Mouse (Mus musculus): ENCODE results near the gene Txlnb. TPM values are rescaled to one million over a fixed set of nuclear protein-coding genes. Genes with fewer than 3 reads are reported as not detected.

Txlnb gene
- polyA plus RNA-seq (2014; fragmentation: Nextera tagmentation; extraction: Ambion mirVana) = 1.8 and 1.9 TPM in 2 replicates

DNA sequence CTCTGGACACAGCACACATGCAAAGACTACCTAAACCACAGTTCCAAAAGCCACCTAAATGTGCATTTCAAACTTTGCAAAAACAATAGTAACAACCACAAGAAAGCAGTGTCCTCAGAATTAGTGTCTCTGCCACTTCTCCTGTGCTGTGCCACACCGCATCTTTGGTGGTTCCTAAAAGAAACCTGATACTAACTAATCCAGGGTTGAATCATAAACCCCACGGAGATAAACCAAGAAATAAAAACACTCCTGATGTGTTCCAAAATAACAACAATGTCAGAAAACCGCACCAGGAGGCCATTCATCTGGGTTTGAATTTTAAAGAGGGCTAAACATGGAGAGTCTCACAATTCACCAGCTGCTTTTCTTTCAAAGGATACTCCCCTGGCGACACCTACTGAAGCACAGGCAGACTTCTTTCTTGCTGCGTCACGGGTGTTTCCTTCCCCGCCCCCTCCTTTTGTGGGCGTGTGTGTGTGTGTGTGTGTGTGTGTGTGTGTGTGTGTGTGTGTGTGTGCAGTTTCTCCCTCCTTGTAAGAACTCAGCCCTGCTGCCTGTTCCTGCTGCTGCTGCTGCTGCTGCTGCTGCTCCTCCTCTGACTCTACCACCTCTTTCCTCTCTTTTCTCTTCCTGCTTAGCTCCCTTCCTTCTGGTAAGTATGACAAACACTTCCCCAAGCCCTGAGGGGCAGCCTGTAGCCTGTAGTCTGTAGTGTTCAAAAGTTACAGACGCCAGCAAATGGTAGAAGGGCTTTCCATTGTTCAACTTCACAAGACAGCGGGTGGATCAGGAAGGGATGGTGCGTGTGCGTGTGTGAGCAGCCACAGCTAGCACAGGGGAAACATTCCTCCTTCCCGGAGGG lies at the start of gene Txlnb:
Gene Txlnb, plus strand, starts transcription at position 460 of the 865 bp plus-strand sequence.
- Histone ChIP-seq H3K9me3 (replicated peaks; ENCODE audit: control insufficient read depth, low read length) (no peaks in the 10 kb centered on the region), H3K27ac (replicated peaks; ENCODE audit: low read depth, low read length) (peak within 1 kb of the TSS; percentile 67), H3K4me3 (ENCODE audit: low read depth, low read length) (peak within 1 kb of the TSS; percentile 21; the same call in 1 of the 2 replicates), H3K36me3 (replicated peaks; ENCODE audit: control insufficient read depth, insufficient read depth, low read depth, low read length) (no peaks in the 10 kb centered on the region), H3K27me3 (ENCODE audit: control insufficient read depth, insufficient read depth, low read length) (no peaks in the 10 kb centered on the region), H3K4me2 (ENCODE audit: low read depth, low read length) (peak within 1 kb of the TSS; percentile 21), H3K4me1 (ENCODE audit: control insufficient read depth, insufficient read depth, low read length) (no peaks in the 10 kb centered on the region), H3K9ac (replicated peaks; ENCODE audit: low read length) (peak within 1 kb of the TSS; percentile 55)
- DNase-seq (ENCODE audit: low spot score) (peak; percentile 71), ATAC-seq (replicated peaks; ENCODE audit: insufficient number of reproducible peaks, low FRiP score, low TSS enrichment, low read depth) (peak; percentile 85)
- 11% methylated on average over 13 of the region's 13 CpGs for WGBS

DNA sequence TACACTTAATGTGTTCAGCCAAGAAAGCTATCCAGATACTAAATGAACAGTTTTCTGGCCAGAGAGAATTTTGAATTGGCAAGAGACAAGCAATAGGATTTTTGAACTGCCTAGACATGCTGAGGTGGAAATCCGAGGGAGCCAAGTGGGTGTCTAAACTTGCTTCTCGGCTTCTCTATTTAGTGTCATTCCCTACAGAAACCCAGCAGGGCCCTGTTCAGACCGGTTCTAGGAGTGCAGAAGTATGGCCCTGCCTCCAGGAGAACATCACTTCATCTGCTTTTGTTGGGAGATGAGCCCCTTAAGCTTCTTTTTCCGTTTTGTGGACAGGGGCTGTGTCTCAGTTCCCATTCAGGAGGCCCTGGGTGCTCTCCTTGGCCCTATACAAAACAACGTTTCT lies 43.5 kb upstream of the Txlnb start:
- Histone ChIP-seq H3K27ac (replicated peaks; ENCODE audit: low read depth, low read length) (no peak overlapping the region), H3K36me3 (replicated peaks; ENCODE audit: control insufficient read depth, insufficient read depth, low read depth, low read length) (no peaks in the 10 kb centered on the region), H3K9ac (replicated peaks; ENCODE audit: low read length) (no peak overlapping the region), H3K27me3 (ENCODE audit: control insufficient read depth, insufficient read depth, low read length) (no peaks in the 10 kb centered on the region), H3K4me1 (ENCODE audit: control insufficient read depth, insufficient read depth, low read length) (no peaks in the 10 kb centered on the region), H3K4me2 (ENCODE audit: low read depth, low read length) (no peak overlapping the region), H3K4me3 (ENCODE audit: low read depth, low read length) (no peak overlapping the region), H3K9me3 (replicated peaks; ENCODE audit: control insufficient read depth, low read length) (no peaks in the 10 kb centered on the region)
- WGBS = 78% methylated on average over 5 of the region's 5 CpGs
- ATAC-seq (replicated peaks; ENCODE audit: insufficient number of reproducible peaks, low FRiP score, low TSS enrichment, low read depth) (no peak), DNase-seq (ENCODE audit: low spot score) (no peak)

DNA sequence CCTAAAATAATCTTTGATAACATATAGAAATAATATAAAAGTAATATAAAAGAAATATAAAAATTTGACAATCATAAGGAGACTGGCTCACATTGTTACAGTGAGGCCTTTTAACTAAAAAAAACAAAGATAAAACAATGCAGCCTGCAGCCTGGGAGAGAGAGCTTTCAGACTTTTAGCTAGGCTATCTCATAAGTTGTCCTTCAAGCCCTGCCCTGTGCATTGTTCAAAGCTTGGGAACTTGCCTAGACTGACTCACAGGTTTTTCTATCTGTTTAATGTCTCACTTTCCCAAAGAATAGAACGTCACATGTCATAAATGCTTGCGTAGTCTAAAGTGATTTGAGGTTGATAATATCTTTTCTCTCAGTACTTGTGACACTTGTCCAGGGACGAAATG lies 36.3 kb upstream of the Txlnb start:
- no peaks in the 10 kb centered on the region for H3K27me3 ChIP-seq (ENCODE audit: control insufficient read depth, insufficient read depth, low read length)
- H3K9ac ChIP-seq (replicated peaks; ENCODE audit: low read length) = no peak overlapping the region
- H3K27ac ChIP-seq (replicated peaks; ENCODE audit: low read depth, low read length) = no peak overlapping the region
- H3K36me3 ChIP-seq (replicated peaks; ENCODE audit: control insufficient read depth, insufficient read depth, low read depth, low read length) = no peaks in the 10 kb centered on the region
- DNase-seq (ENCODE audit: low spot score) = no peak
- H3K4me3 ChIP-seq (ENCODE audit: low read depth, low read length) = no peak overlapping the region
- H3K4me2 ChIP-seq (ENCODE audit: low read depth, low read length) = no peak overlapping the region
- 92% methylated on average over 3 of the region's 3 CpGs for WGBS
- ATAC-seq (replicated peaks; ENCODE audit: insufficient number of reproducible peaks, low FRiP score, low TSS enrichment, low read depth) = no peak
- H3K4me1 ChIP-seq (ENCODE audit: control insufficient read depth, insufficient read depth, low read length) = no peaks in the 10 kb centered on the region
- no peaks in the 10 kb centered on the region for H3K9me3 ChIP-seq (replicated peaks; ENCODE audit: control insufficient read depth, low read length)

DNA sequence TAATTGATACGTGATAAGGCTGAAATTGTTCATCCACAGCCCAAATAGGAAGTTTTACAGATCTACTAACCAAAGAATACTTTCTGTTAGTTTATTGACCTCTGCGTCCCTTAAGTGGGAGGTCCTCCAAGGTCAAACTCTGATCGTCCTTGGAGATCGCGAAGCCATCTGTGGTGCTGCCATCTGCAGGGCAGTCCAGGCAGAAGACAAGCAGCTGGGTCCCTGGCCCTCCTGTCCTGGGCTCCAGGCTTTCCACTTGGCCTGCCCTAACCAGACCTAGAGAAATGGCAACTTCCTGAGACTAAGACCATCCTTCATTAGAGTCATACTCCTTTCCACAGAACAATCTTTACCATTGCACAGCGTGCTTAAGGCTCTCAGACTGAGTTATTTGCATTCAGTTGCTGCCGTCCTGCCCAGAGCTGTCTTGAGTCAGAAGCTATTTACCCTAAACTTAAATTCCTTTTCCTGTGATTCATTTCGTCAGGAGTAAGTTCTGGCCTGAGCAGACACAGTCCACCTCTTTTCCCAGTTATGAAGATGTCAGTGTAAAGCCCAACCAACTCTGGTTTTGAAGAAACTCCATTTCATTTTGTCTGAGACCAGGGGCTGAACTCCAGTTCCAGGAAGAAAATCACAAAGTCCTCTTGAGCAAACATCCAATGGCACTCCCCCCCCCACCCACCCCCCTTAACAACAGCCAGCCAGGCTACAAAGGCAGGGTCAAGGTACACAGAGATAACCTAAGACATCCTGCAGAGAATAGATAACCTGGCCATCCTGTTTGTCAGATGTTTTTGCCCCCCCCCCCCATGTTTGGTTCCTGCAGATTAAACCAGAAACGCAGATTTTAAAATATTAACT lies 35.0 kb upstream of the Txlnb start:
- no peaks in the 10 kb centered on the region for H3K9me3 ChIP-seq (replicated peaks; ENCODE audit: control insufficient read depth, low read length)
- H3K4me3 ChIP-seq (ENCODE audit: low read depth, low read length) = no peak overlapping the region
- no peaks in the 10 kb centered on the region for H3K36me3 ChIP-seq (replicated peaks; ENCODE audit: control insufficient read depth, insufficient read depth, low read depth, low read length)
- ATAC-seq (replicated peaks; ENCODE audit: insufficient number of reproducible peaks, low FRiP score, low TSS enrichment, low read depth) (no peak), DNase-seq (ENCODE audit: low spot score) (no peak)
- H3K4me2 ChIP-seq (ENCODE audit: low read depth, low read length) = no peak overlapping the region
- no peak overlapping the region for H3K9ac ChIP-seq (replicated peaks; ENCODE audit: low read length)
- WGBS = 73% methylated on average over 9 of the region's 9 CpGs
- no peak overlapping the region for H3K27ac ChIP-seq (replicated peaks; ENCODE audit: low read depth, low read length)
- H3K27me3 ChIP-seq (ENCODE audit: control insufficient read depth, insufficient read depth, low read length) = no peaks in the 10 kb centered on the region
- no peaks in the 10 kb centered on the region for H3K4me1 ChIP-seq (ENCODE audit: control insufficient read depth, insufficient read depth, low read length)

DNA sequence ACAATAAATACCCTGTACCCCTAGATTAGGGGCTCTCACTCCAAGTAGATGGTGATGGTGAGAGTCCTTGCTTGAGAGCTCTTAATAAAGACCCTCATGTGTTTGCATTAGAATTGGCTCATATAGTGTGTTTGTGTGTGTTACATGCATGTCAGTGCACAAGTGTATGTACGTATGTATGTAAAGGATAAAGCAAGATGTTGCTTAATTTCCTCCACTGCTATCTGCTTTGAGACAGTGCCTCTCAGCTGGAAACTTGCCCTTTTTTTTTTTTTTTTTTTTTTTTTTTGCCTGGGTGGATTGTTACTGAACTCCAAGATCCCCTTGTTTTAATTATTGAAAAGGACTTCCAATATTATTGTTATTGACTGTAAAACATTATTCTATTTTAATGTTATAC lies 34.4 kb upstream of the Txlnb start:
- Histone ChIP-seq H3K4me2 (ENCODE audit: low read depth, low read length) (no peak overlapping the region), H3K27ac (replicated peaks; ENCODE audit: low read depth, low read length) (no peak overlapping the region), H3K9ac (replicated peaks; ENCODE audit: low read length) (no peak overlapping the region), H3K27me3 (ENCODE audit: control insufficient read depth, insufficient read depth, low read length) (no peaks in the 10 kb centered on the region), H3K9me3 (replicated peaks; ENCODE audit: control insufficient read depth, low read length) (no peaks in the 10 kb centered on the region), H3K4me3 (ENCODE audit: low read depth, low read length) (no peak overlapping the region), H3K36me3 (replicated peaks; ENCODE audit: control insufficient read depth, insufficient read depth, low read depth, low read length) (no peaks in the 10 kb centered on the region), H3K4me1 (ENCODE audit: control insufficient read depth, insufficient read depth, low read length) (no peaks in the 10 kb centered on the region)
- no peak for ATAC-seq (replicated peaks; ENCODE audit: insufficient number of reproducible peaks, low FRiP score, low TSS enrichment, low read depth)
- WGBS = 91% methylated on average over 1 of the region's 1 CpGs
- no peak for DNase-seq (ENCODE audit: low spot score)

DNA sequence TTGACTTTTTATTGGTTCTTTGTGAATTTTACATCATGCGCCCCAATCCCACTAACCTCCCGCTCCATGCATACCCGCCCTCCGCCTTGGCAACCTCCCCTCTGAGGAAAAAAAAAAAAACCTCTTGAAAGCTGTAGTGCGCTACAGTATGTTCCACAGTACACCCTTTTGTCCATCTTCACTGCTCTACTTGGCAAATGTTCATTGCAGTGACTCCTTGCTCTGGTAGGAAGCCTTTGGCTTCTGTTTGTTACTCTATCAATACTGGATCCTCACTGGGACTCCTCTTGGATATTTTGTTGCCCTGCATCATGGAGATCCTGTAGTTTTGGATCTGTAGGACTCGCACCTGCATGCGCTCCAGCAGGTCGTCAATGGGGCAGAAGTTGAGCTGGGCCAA lies 33.1 kb upstream of the Txlnb start:
- Histone ChIP-seq H3K27me3 (ENCODE audit: control insufficient read depth, insufficient read depth, low read length) (no peaks in the 10 kb centered on the region), H3K4me1 (ENCODE audit: control insufficient read depth, insufficient read depth, low read length) (no peaks in the 10 kb centered on the region), H3K9ac (replicated peaks; ENCODE audit: low read length) (no peak overlapping the region), H3K9me3 (replicated peaks; ENCODE audit: control insufficient read depth, low read length) (no peaks in the 10 kb centered on the region), H3K27ac (replicated peaks; ENCODE audit: low read depth, low read length) (no peak overlapping the region), H3K4me3 (ENCODE audit: low read depth, low read length) (no peak overlapping the region), H3K36me3 (replicated peaks; ENCODE audit: control insufficient read depth, insufficient read depth, low read depth, low read length) (no peaks in the 10 kb centered on the region), H3K4me2 (ENCODE audit: low read depth, low read length) (no peak overlapping the region)
- 94% methylated on average over 8 of the region's 8 CpGs for WGBS
- DNase-seq (ENCODE audit: low spot score) (no peak), ATAC-seq (replicated peaks; ENCODE audit: insufficient number of reproducible peaks, low FRiP score, low TSS enrichment, low read depth) (no peak)

DNA sequence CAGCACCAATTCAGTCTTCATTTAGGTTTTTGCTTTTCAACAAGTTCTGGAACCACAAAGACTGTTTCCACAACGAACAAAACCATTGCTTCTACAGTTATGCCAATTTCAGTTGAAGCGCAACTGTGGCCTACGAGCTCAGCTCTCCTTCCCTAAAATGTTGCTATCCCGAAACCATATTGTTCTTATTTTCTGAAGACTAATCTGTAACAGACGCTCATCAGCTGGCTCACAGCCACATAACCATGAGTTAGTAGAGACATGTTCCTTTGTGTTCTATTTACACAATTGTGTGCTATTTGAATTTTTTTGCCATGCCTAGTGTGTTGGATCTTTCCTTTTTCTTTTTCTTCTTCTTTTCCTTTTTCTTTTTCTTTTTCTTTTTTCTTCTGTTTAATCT lies 26.2 kb upstream of the Txlnb start:
- Histone ChIP-seq H3K36me3 (replicated peaks; ENCODE audit: control insufficient read depth, insufficient read depth, low read depth, low read length) (no peaks in the 10 kb centered on the region), H3K27ac (replicated peaks; ENCODE audit: low read depth, low read length) (no peak overlapping the region), H3K4me3 (ENCODE audit: low read depth, low read length) (no peak overlapping the region), H3K4me2 (ENCODE audit: low read depth, low read length) (no peak overlapping the region), H3K9me3 (replicated peaks; ENCODE audit: control insufficient read depth, low read length) (no peaks in the 10 kb centered on the region), H3K9ac (replicated peaks; ENCODE audit: low read length) (no peak overlapping the region), H3K4me1 (ENCODE audit: control insufficient read depth, insufficient read depth, low read length) (no peaks in the 10 kb centered on the region), H3K27me3 (ENCODE audit: control insufficient read depth, insufficient read depth, low read length) (no peaks in the 10 kb centered on the region)
- ATAC-seq (replicated peaks; ENCODE audit: insufficient number of reproducible peaks, low FRiP score, low TSS enrichment, low read depth) = no peak
- peak; percentile 73 for DNase-seq (ENCODE audit: low spot score)
- 44% methylated on average over 5 of the region's 5 CpGs for WGBS

DNA sequence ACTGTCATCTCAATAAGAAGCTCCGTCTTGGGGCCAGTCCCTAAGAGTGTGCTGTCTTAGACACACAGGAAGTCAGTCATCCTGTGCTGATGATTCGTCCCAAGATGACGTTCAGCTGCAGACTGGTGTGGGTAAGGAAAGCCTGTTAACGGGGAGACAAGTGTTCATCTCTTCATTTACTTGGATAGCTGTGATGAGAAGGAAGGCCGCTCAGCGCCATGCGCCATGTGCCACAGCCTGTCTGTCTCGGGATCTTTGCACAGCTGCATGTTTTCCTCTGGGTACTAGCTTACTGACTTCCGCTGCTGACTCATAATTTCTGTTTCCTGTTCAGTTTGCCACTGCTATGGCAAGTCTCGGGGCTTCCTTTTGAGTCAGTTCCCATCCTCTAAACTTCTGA lies 23.7 kb upstream of the Txlnb start:
- Histone ChIP-seq H3K27ac (replicated peaks; ENCODE audit: low read depth, low read length) (no peak overlapping the region), H3K4me2 (ENCODE audit: low read depth, low read length) (no peak overlapping the region), H3K4me1 (ENCODE audit: control insufficient read depth, insufficient read depth, low read length) (no peaks in the 10 kb centered on the region), H3K27me3 (ENCODE audit: control insufficient read depth, insufficient read depth, low read length) (no peaks in the 10 kb centered on the region), H3K4me3 (ENCODE audit: low read depth, low read length) (no peak overlapping the region), H3K9ac (replicated peaks; ENCODE audit: low read length) (no peak overlapping the region), H3K9me3 (replicated peaks; ENCODE audit: control insufficient read depth, low read length) (no peaks in the 10 kb centered on the region), H3K36me3 (replicated peaks; ENCODE audit: control insufficient read depth, insufficient read depth, low read depth, low read length) (no peaks in the 10 kb centered on the region)
- 82% methylated on average over 10 of the region's 10 CpGs for WGBS
- no peak for ATAC-seq (replicated peaks; ENCODE audit: insufficient number of reproducible peaks, low FRiP score, low TSS enrichment, low read depth)
- DNase-seq (ENCODE audit: low spot score) = no peak
